Mouse (Mus musculus): ENCODE results near the gene Zzef1.

The Zzef1 gene

GRCm38 (mm10) chr11:72917299-72917996 is 121.4 kb downstream of the Zzef1 start:
- no peak for DNase-seq (ENCODE audit: extremely low spot score)

DNA sequence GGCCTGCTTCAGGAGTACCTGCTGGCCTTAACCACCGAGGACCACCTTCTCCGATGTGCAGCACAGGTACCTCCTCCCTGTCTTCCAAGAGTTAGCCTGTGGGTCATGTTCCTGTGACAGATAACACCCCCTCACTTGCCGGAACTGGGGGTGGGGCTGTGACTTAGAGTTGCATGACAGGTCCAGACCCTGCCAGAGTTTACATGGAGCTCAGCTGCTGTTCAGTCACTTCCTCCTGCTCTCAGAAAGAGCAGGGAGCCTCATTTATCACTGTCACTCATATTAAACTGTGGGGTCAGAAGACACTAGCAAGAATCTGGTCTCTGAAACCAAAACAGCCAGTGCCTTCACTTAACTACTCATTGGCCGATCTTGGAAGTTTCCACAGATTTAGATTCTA is 127.1 kb downstream of the Zzef1 start:
- DNase-seq (ENCODE audit: extremely low spot score) = no peak

DNA sequence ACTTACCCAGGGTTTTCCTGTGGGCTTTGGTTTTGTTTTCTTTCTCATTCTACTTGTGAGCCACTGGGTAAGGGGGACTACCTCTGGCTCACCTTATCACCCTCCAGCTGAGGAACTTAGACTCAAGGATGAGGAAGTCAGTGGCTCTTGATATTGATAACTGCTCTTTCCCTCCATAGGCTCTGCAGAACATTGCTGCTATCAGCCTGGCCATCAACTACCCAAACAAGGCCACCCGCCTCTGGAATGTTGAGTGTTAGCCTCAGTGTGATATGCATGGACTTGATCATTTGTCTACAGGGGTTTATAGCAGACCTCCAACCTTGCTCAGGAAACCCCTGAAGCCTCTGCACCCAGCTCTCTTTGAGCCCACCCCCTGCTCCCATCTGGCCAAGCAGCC is 128.4 kb downstream of the Zzef1 start:
- no peak for DNase-seq (ENCODE audit: extremely low spot score)

GRCm38 (mm10) chr11:72925067-72925466 is 129.0 kb downstream of the Zzef1 start:
- no peak for DNase-seq (ENCODE audit: extremely low spot score)

GRCm38 (mm10) chr11:72926226-72926890 is 130.3 kb downstream of the Zzef1 start:
- DNase-seq (ENCODE audit: extremely low spot score) = peak; percentile 62

- no peak for DNase-seq (ENCODE audit: extremely low spot score)
Observed at GRCm38 (mm10) chr11:72928516-72928915, 132.5 kb downstream of the Zzef1 start.

GRCm38 (mm10) chr11:72940208-72941143 is 144.4 kb downstream of the Zzef1 start:
- peak; percentile 45 for DNase-seq (ENCODE audit: extremely low spot score)

DNA sequence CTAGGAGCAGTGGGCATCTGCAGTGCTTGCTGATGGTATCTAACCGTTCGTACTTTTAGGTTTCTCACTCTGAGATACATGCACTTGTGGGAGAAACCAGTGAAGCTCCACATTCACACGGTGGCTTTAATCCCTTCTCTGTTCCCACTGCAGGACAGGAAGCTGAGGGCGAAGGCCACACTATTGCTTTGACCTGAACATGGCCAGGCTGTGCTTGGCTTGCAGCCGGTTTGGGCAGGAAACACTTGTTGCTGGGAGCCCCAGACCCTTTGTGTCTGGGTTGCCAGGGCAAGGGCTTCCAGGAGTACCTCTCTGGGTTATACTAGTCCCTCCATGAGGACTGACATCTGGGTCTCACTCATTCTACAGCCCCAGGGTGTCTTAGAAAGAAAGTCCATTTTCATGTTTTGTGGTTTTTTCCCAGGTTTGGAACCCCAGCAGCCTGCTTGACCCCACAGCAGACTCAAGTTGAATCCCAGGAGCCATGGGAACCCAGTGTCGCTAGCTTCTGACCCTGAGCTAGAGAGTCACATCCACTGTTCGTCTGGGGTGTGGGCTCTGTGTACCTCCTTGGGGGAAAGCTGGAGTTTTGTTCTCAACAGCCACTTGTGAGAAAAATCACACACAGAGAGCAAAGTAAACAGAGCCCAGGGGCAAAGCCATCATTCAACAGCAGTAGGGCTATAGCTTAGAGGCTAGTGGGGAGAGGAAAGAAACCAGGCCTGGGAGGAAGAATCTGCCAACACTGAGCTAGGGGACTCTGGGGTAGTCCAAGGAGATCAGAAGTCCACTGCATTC is 149.2 kb downstream of the Zzef1 start:
- DNase-seq (ENCODE audit: extremely low spot score) = peak; percentile 23

- DNase-seq (ENCODE audit: extremely low spot score) = no peak
Observed at GRCm38 (mm10) chr11:72945875-72946559, 150.0 kb downstream of the Zzef1 start.

- no peak for DNase-seq (ENCODE audit: extremely low spot score)
Observed at GRCm38 (mm10) chr11:72946560-72947119, 150.6 kb downstream of the Zzef1 start.

GRCm38 (mm10) chr11:72947840-72948239 is 151.8 kb downstream of the Zzef1 start:
- peak; percentile 24 for DNase-seq (ENCODE audit: extremely low spot score)

DNA sequence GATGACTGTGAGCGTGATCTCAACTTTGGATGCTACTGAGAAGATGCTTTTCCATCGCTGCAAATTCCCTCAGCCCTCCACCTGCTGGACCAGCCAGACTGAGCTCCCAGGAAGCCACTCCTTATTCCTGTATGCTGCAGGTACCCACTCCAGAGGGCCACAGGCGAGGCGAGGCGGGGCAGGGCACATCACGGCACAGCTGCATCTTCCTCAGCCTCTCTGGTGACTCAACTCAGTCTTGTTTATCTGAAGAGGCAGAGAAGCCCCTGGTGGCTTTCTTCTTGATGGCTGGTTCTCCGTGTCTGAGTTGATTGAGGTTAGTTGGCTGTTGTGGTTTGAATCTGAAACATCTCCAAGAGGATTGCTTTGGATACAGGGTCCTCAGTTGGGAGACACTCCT is 152.2 kb downstream of the Zzef1 start:
- no peak for DNase-seq (ENCODE audit: extremely low spot score)

- DNase-seq (ENCODE audit: extremely low spot score) = no peak
Observed at GRCm38 (mm10) chr11:72951137-72952000, 155.3 kb downstream of the Zzef1 start.

GRCm38 (mm10) chr11:72952226-72952625 is 156.2 kb downstream of the Zzef1 start:
- no peak for DNase-seq (ENCODE audit: extremely low spot score)

DNA sequence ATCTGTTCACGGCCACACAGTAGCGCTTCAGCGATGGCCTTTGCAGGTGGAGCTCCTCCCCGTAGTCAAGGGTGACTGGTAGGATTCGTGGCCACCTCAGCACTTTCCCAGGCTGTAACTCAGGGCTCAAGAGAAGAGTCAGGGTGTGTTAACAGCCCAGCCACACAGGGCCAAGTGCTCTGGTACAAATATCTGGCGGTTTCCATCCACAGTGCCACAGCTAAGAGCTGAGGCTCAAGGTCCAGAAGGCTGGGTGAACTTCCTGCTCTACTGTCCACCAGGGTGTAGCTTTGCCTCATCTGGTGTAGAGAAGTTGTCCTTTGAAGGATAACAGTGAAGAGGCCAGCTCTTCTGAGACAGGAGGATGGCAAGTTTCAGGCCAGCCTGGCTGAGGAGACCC is 156.7 kb downstream of the Zzef1 start:
- DNase-seq (ENCODE audit: extremely low spot score) = no peak

GRCm38 (mm10) chr11:72953116-72953439 is 157.1 kb downstream of the Zzef1 start:
- DNase-seq (ENCODE audit: extremely low spot score) = no peak

DNA sequence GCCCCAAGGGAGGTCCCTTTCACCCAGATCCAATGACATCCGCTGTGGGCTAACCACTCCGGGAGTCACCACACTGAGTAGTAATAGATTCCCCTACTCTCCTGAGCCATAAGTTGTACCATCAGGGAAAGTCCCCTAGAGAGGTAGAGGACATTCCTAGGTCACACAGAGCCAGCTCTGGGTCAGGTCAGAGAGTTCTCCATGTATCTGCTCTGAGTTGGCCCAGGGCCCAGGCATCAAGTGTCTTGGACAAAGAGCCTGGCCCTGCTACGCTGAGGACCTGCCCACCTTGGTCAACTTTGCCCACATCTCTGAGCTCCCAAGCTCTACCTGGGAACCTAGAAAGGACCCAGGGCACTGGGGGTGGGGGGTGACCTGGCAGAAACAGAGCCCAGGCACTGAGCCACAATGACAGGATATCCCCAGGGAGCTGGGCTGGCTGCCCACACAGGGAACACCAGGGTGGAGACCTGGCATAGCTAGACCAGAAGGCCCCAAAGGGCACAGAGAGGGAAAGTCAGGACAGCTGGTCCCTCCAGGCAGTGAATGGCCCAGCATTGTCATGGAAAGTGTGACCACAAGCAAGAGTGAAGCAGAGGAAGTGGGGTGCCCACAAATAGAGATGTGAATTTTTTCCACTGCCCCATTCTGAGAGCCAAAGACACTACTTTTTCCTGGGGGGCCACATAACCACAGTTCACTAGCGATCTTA is 157.6 kb downstream of the Zzef1 start:
- no peak for DNase-seq (ENCODE audit: extremely low spot score)

- DNase-seq (ENCODE audit: extremely low spot score) = no peak
Observed at GRCm38 (mm10) chr11:72954216-72954615, 158.2 kb downstream of the Zzef1 start.

DNA sequence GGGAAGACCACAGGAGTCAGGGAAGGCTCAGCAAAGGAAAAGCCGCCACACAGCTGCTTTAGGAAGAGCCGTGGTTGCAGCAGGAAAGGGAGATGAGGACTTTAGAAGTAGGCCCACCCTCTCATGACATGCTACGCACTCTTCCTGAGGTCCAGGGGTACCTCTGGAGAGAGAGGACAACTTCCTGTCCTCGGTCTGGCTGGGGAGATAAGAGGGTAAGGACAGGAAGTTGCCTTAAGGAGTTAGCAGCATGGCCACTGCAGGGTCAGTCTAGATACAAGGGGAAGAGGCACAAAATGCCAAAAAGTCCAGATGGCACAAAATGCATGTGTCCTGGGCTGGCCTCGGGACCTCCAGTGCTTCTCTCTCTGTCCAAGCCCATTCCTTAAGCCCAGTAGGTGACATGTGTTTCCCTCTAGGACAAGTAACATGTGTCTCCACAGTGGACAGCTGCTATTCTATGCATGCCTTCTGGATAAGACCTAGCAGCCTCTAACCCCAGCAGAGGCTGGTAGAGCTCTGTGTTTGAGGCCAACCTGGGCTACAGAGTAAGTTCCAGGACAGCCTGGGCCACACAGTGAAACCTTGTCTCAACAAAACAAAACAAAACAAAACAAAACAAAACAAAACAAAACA is 159.4 kb downstream of the Zzef1 start:
- DNase-seq (ENCODE audit: extremely low spot score) = no peak
